Mouse (Mus musculus) cerebellum, adult 2 months (tissue): ENCODE data around the gene Mymx. TPM values are rescaled to one million over a fixed set of nuclear protein-coding genes. Genes with fewer than 3 reads are reported as not detected.

ENCODE experiments used
- DNase-seq, 2 experiments: peaks; one replicate each; pipeline ENCODE4 v3.0.0; 2021
- H3K27ac ChIP-seq: fragments of 200-500 bp; 2 replicates; pipeline ENCODE4 v1.5.1; 2012; ENCODE audit warnings: low read length, control low read depth, inconsistent platforms; ENCODE audit not compliant: insufficient read depth
- H3K27me3 ChIP-seq: fragments of 200-500 bp; 2 replicates; pipeline ENCODE4 v1.6.1; 2012; ENCODE audit warnings: inconsistent platforms, mild to moderate bottlenecking, low read length, moderate library complexity; ENCODE audit not compliant: control insufficient read depth, insufficient read depth
- H3K4me1 ChIP-seq: fragments of 200-500 bp; 2 replicates; pipeline ENCODE4 v1.6.1; 2011; ENCODE audit warnings: low read length; ENCODE audit not compliant: control insufficient read depth, insufficient read depth
- H3K4me3 ChIP-seq: fragments of 200-500 bp; replicated peaks from 2 replicates; pipeline ENCODE3; 2011; ENCODE audit warnings: mild to moderate bottlenecking, low read depth, low read length, control low read depth; ENCODE audit not compliant: insufficient read depth
- CTCF ChIP-seq: fragments of 200-500 bp; IDR thresholded peaks from 2 replicates; pipeline ENCODE4 v1.5.1; 2011; ENCODE audit warnings: low read depth, mild to moderate bottlenecking, control low read depth, low read length, moderate library complexity, borderline replicate concordance; ENCODE audit not compliant: insufficient read depth
- POLR2A ChIP-seq: fragments of 200-500 bp; IDR thresholded peaks from 2 replicates; pipeline ENCODE4 v1.6.1; 2011; ENCODE audit warnings: low read length, control low read depth, borderline replicate concordance; ENCODE audit not compliant: insufficient read depth
- WGBS: fragments of 180-500 bp; shearing (Covaris S2); methylation state at CpG from one replicate; pipeline ENCODE4 v1.1.7; 2018; 5-methylcytosine and 5-hydroxymethylcytosine counted together
- polyA plus RNA-seq: library from polyadenylated mRNA; depleted of rRNA; stranded (reverse); fragments of >200 nt; gene quantifications from 2 replicates; pipeline ENCODE4 v1.2.3, GENCODE M21; 2012

Gene Mymx
- polyA plus RNA-seq, 1 experiment, result not detected

GRCm38 (mm10) chr17:45602984-45603383, 1.1 kb upstream of the Mymx start:
- no peaks in the 10 kb centered on the region for H3K4me1 ChIP-seq
- no peak overlapping the region for H3K27ac ChIP-seq
- no peak for TF ChIP-seq POLR2A
- TF ChIP-seq CTCF, result no peak
- WGBS, result 71% methylated on average over 3 of the region's 3 CpGs
- DNase-seq, result no peak
- H3K27me3 ChIP-seq, result no peaks in the 10 kb centered on the region
- H3K4me3 ChIP-seq, result no peak overlapping the region

GRCm38 (mm10) chr17:45601325-45601724, 577 bp downstream of the Mymx start:
- WGBS, result 40% methylated on average over 22 of the region's 22 CpGs
- TF ChIP-seq CTCF, result no peak
- no peak for TF ChIP-seq POLR2A

GRCm38 (mm10) chr17:45600267-45600666, 1.6 kb downstream of the Mymx start:
- H3K27me3 ChIP-seq, result no peaks in the 10 kb centered on the region
- TF ChIP-seq CTCF (no peak), POLR2A (no peak)
- H3K4me1 ChIP-seq, result peaks cover 15% of the 10 kb centered on the region
- DNase-seq, result no peak
- H3K27ac ChIP-seq, result no peak overlapping the region
- 83% methylated on average over 8 of the region's 8 CpGs for WGBS
- H3K4me3 ChIP-seq, result no peak overlapping the region

More at GRCm38 (mm10) chr17:45601325-45601724, 577 bp downstream of the Mymx start:
- Histone ChIP-seq H3K27ac (no peak overlapping the region), H3K4me1 (peaks cover 10% of the 10 kb centered on the region), H3K27me3 (no peaks in the 10 kb centered on the region), H3K4me3 (no peak overlapping the region)
- DNase-seq, result no peak

GRCm38 (mm10) chr17:45599446-45600242, 2.3 kb downstream of the Mymx start, which contains the start of gene Slc29a1:
Gene Slc29a1 (minus strand): TSS chr17:45599606.
- peak in 1 of 2 experiments; percentile 35 for DNase-seq
- TF ChIP-seq CTCF, result no peak
- TF ChIP-seq POLR2A, result no peak
- Histone ChIP-seq H3K27me3 (no peaks in the 10 kb centered on the region), H3K27ac (no peak within 1 kb of the TSS), H3K4me1 (peaks cover 20% of the 10 kb centered on the region), H3K4me3 (no peak within 1 kb of the TSS)
- WGBS, result 26% methylated on average over 32 of the region's 32 CpGs

- Histone ChIP-seq H3K27me3 (no peaks in the 10 kb centered on the region), H3K4me1 (peaks cover 21% of the 10 kb centered on the region), H3K4me3 (no peak overlapping the region), H3K27ac (no peak overlapping the region)
- 33% methylated on average over 3 of the region's 3 CpGs for WGBS
- no peak for DNase-seq
- TF ChIP-seq POLR2A, result no peak
- no peak for TF ChIP-seq CTCF
Measured at GRCm38 (mm10) chr17:45598891-45599290, 3.0 kb downstream of the Mymx start.

GRCm38 (mm10) chr17:45598376-45598775, 3.5 kb downstream of the Mymx start:
- DNase-seq, result no peak
- Histone ChIP-seq H3K27me3 (no peaks in the 10 kb centered on the region), H3K4me1 (peaks cover 26% of the 10 kb centered on the region), H3K27ac (no peak overlapping the region), H3K4me3 (no peak overlapping the region)
- no peak for TF ChIP-seq POLR2A
- no peak for TF ChIP-seq CTCF
- 89% methylated on average over 2 of the region's 2 CpGs for WGBS

- DNase-seq, result peak in 1 of 2 experiments; percentile 18
- Histone ChIP-seq H3K4me1 (peaks cover 31% of the 10 kb centered on the region), H3K27me3 (no peaks in the 10 kb centered on the region), H3K27ac (no peak overlapping the region), H3K4me3 (no peak overlapping the region)
- WGBS, result 39% methylated on average over 3 of the region's 3 CpGs
- TF ChIP-seq CTCF (no peak), POLR2A (no peak)
Measured at GRCm38 (mm10) chr17:45597787-45598186, 4.1 kb downstream of the Mymx start.

GRCm38 (mm10) chr17:45596631-45597396, 5.1 kb downstream of the Mymx start:
- H3K27me3 ChIP-seq, result no peaks in the 10 kb centered on the region
- H3K4me3 ChIP-seq, result no peak overlapping the region
- WGBS, result 26% methylated on average over 11 of the region's 11 CpGs
- TF ChIP-seq POLR2A (no peak), CTCF (peak; percentile 55; the same call in 1 of the 2 replicates)
- peak; percentile 67 to 72 for DNase-seq
- peak overlapping the region; percentile 6; the same call in 1 of the 2 replicates for H3K27ac ChIP-seq
- H3K4me1 ChIP-seq, result peaks cover 39% of the 10 kb centered on the region
